Mouse (Mus musculus): ENCODE results near the gene Kif13a.

DNA sequence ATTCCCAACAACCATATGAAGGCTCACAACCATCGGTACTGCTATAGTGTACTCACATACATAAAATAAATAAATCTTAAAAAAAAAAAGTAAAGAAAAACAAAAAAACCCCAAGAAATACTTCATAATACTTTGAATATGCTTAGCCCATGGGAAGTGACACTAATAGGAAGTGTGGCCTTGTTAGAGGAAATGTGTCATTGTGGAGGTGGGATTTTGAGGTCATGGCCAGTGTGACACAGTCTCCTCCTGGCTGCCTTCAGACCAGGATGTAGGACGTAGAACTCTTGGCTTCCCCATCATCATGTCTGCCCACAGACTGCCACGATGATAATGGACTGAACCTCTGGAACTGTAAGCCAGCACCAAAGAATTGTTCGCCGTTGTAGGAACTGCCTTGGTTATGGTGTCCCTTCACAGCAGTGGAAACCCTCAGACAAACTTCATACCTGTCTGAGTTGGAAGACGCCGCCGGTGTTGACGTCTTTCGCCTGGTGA lies 143.6 kb downstream of the Kif13a start:
- no peak for TF ChIP-seq CTCF (IDR thresholded peaks at IDR 0.05 in 2 of 3, conservative IDR thresholded peaks at IDR 0.05 in 1 of 3; ENCODE audit: control insufficient read depth in 1 of 3, insufficient read depth in 1 of 3, low read depth in 2 of 3, low read length in 3 of 3, poor library complexity in 1 of 3, severe bottlenecking in 1 of 3)
- TF ChIP-seq HCFC1 (IDR thresholded peaks at IDR 0.05; ENCODE audit: low read depth, low read length): no peak
- peak in 1 of 2 experiments; percentile 59; a peak in 2 of 4 replicates for TF ChIP-seq POLR2A (IDR thresholded peaks at IDR 0.05; ENCODE audit: control insufficient read depth in 1 of 2, insufficient read depth in 1 of 2, low read depth in 1 of 2, low read length in 2 of 2, poor library complexity in 1 of 2)
- no peak for TF ChIP-seq MYC (IDR thresholded peaks at IDR 0.05; ENCODE audit: low read depth, low read length)
- no peak for TF ChIP-seq POLR2AphosphoS5 (IDR thresholded peaks at IDR 0.05; ENCODE audit: borderline replicate concordance, low read depth, low read length)
- no peak for TF ChIP-seq GATA1 (IDR thresholded peaks at IDR 0.05; ENCODE audit: low read depth, low read length)
- peak; percentile 64 for TF ChIP-seq ELF1 (IDR thresholded peaks at IDR 0.05; ENCODE audit: low read depth, low read length)
- no peak for TF ChIP-seq ZMIZ1 (IDR thresholded peaks at IDR 0.05; ENCODE audit: low read depth, low read length)

Measured in MEL (cell line).